Mouse (Mus musculus) kidney, adult 2 months (tissue): Measurements from ENCODE around the gene Tekt2.
A peak's percentile ranks its signal among the peaks of the same experiment; 100 is the strongest.

Source experiments
- CTCF ChIP-seq: fragments of 200-500 bp; conservative IDR thresholded peaks from 2 replicates; pipeline ENCODE4 v1.5.1; 2011; ENCODE audit warnings: low read depth, mild to moderate bottlenecking, control low read depth, low read length, moderate library complexity, mixed read lengths; ENCODE audit not compliant: insufficient read depth, insufficient read length
- POLR2A ChIP-seq: fragments of 200-500 bp; IDR thresholded peaks from one replicate; pipeline ENCODE4 v1.6.1; 2011; ENCODE audit warnings: low read depth, low read length, control low read depth

DNA sequence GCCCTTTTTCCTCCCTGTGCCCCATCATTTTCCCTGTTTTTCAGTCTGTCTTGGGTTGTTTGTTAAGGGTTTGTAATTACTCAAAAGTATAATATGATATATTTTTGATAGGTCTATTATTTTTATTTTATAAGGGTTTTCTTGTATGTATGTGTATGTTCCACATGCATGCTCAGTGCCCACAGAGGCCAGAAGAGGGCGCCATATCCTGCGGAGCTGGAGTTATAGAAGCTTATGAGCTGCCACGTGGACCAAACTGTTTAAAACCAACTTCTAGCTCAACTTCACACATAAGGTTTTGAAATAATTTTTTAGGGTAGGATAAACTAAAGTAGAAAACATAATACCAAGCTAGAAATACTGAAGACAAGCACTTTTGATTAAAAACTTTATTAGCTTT, 6.9 kb upstream of the Tekt2 start:
- TF ChIP-seq POLR2A (no peak), CTCF (peak; percentile 43)
